Mouse (Mus musculus) gastrocnemius, postnatal 25 days (tissue): Measurements from ENCODE around the gene Gm14327. TPM values are rescaled to one million over a fixed set of nuclear protein-coding genes. Genes with fewer than 3 reads are reported as not detected.
"Not testable (repeated sequence)": the region's sequence is repeated elsewhere in the genome, so short reads cannot be mapped to it uniquely, and the experiment has no call there.

Experiments used
- DNase-seq: peaks from one replicate; pipeline ENCODE4 v3.0.0; 2022
- long read RNA-seq, 2 experiments: library from polyadenylated mRNA; stranded (forward); transcript quantifications; one replicate each; pipeline ENCODE4 v2.0.0; 2021
- total RNA-seq, 2 experiments: library from RNA; stranded (reverse); gene quantifications; 1 replicate in 1 of 2; 2 replicates in 1 of 2; pipeline ENCODE4 v1.2.3; 2021

Gm14327 gene
- 1 to 10 TPM; 3.2 to 3.5 TPM for total RNA-seq
- long read RNA-seq, experiment 1, transcript Gm14327-202 (3 exons, 1,451 nt): major isoform, 7 of 8 reads
- long read RNA-seq, experiment 1, partial matches to known transcripts: 0 of 8 reads
- long read RNA-seq, experiment 1, other reads (novel, unspliced or antisense): 1 of 8 reads
- long read RNA-seq, experiment 2, partial matches to known transcripts: 0 of 6 reads
- long read RNA-seq, experiment 2, other reads (novel, unspliced or antisense): 2 of 6 reads

DNA sequence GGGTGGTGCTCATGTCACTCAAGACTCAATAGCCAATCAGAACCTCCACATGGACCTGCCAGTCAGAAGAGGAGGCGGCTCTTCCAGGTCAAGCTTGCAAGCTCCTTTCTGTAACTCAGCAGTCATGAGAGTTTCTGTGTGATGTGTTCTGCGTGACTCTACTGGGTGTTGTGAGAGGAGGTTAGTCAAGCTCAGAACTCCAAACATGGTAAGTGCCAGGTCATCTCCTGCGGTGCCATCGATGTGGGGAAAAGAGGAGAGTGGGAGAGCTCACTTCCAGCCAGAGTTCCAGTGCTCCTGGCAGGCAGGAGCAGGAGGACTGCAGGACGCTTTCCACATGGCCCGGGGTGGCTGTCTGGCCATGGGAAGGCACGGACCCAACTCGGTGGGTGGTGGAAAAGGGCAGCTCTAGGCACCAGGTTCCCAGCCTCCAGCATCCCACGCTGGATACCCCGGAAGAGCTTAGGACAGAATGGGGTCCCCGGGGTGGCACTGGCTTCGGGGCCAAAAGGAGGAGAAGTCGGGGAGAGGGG lies at the start of gene Gm14327:
Gene Gm14327 (plus strand): TSS at position 51 of the 533 bp plus-strand sequence.
- DNase-seq: not testable (repeated sequence)

- not testable (repeated sequence) for DNase-seq
Observed at GRCm38 (mm10) chr2:177862254-177862653, 34.6 kb upstream of the Gm14327 start.

- DNase-seq: not testable (repeated sequence)
Observed at GRCm38 (mm10) chr2:177887743-177888142, 9.2 kb upstream of the Gm14327 start.

GRCm38 (mm10) chr2:177898171-177898570 lies 1.3 kb downstream of the Gm14327 start:
- not testable (repeated sequence) for DNase-seq

DNA sequence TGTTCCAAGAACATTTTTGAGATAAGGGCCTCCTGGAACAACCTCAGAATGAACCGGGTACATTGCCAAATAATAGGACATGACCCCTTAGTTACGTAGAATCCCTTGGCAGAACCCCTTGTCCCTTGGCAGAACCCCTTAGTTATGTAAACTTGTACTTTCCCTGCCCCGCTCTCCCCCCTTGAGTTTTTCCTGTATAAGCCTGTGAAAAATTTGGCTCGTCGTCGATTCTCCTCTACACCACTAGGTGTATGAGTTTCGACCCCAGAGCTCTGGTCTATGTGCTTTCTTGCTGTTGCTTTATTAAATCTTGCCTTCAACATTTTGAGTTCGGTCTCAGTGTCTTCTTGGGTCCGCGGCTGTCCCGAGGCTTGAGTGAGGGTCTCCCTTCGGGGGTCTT lies 6.4 kb downstream of the Gm14327 start:
- not testable (repeated sequence) for DNase-seq

DNA sequence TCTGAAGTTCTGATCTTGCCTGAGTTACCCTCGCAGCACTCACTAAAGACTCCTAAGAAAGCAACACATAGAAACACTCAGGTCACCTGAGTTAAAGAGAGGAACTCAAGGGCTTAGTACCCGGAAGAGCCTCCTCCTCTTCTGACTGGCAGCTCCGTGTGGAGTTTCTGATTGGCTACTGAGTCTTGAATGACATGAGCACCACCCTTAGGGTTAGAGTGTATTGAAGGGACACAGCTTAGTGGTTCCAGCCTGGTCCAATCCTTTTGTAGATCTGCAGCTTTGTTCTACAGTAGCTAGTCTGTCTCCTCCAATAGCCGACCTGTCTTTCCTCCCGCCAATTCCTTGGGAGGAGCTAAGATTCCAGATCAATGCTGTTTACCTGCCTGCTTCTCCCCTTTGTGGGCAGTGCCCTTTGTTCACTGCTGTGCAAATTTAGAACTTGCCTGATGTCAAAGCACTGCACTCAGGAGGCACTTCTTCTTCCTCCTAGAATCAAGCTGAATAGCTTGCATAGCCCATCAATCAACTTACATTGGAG lies 28.7 kb downstream of the Gm14327 start, which contains the start of gene Zfp972:
Gene Zfp972 (minus strand): TSS at position 51 of the 541 bp plus-strand sequence.
- DNase-seq: not testable (repeated sequence)

Other genes starting within 250 kb of the Gm14327 start
- gene Gm14322, start 137.8 kb upstream of the Gm14327 start, total RNA-seq: 10 to 100 TPM; 18.2 to 21.1 TPM
- gene Gm14325, start 56.8 kb upstream of the Gm14327 start, total RNA-seq: 10 to 100 TPM; 72.1 to 76.5 TPM
- gene Zfp972, start 28.5 kb downstream of the Gm14327 start, total RNA-seq: under 1 TPM; 0.54 to 0.70 TPM
- 10 to 100 TPM; 25.2 to 27.4 TPM for gene Gm14326, start 60.2 kb downstream of the Gm14327 start, total RNA-seq
- gene Zfp971, start 126.2 kb downstream of the Gm14327 start, total RNA-seq: 10 to 100 TPM; 19.9 to 28.8 TPM
- gene Zfp931, start 181.4 kb downstream of the Gm14327 start, total RNA-seq: 10 to 100 TPM in 1 of 2 experiments, 1 to 10 TPM in 1; 9.3 to 11.1 TPM
- gene Phactr3, start 221.9 kb downstream of the Gm14327 start, total RNA-seq: not detected